Mouse (Mus musculus): ENCODE measurements around the gene Arap1. TPM values are rescaled to one million over a fixed set of nuclear protein-coding genes. Genes with fewer than 3 reads are reported as not detected.
A peak's percentile ranks its signal among the peaks of the same experiment; 100 is the strongest.

Arap1 gene
- total RNA-seq, 2 experiments from 2014 or later = 16.1 to 17.8 TPM

DNA sequence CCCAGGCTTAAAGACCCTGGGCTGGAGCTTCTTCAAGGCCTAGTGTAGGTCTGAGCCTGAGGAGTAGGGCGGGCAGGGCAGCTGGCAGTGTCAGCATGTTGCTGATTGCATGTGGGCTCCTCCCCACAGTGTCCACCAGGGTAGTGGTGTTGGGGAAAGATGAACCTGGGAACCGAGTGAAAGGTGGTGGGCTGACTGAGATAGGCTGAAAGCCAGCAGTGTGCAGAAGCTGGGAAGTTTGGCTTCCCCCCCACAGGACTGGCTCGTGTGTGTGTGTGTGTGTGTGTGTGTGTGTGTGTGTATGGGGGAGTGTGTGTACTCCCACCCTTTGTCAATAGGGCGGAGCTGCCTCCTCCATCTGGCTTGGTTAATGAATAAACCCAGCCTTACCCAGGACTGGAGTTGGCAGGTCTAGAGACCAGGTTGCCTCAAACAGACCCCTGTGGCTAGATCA is 24.7 kb upstream of the Arap1 start:
- intact Hi-C loops (cut with DNase I) = loop anchor here (5.0 kb wide), 1 partner anchor 44 kb away; no protein-coding TSS in a partner anchor
- no peak for DNase-seq (ENCODE audit: extremely low spot score in 1 of 2, low spot score in 2 of 2)

DNA sequence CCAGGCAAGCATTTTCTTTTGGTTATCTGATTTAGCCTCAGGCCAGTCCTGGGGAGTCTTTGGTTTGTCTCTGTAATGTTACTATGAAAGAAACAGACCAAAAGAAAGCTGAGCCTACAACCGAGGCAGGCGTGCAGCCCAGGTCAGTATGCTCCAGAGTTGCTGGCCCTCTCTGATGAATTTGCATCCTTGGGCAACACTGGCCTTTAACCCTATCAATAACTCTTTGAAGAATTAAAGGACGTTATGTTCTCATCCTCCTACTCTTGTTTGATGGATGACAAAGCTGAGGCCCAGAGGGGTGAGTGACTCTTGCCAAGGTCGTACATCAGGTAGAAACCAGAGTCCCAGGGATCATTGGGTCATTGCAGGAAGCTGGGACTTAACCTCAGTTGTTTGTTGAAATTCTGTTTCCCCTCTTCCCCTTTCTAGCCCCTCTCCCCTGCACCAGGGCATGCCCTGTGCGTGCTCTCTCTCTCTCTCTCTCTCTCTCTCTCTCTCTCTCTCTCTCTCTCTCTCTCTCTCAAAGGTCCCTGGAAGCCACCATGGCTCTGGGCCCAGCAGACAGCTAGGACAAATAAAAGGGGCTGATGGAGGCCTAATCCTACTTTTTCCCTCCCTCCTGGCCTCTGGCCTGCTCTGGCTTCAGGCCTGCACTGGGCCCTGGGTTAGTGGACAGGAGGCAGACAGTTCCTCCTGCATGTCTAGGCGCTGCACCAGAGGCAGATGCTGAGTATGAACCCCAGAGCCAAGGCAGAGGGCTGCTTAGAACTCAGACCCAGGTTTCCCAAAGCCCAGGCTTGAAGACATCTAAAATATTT is 23.5 kb upstream of the Arap1 start:
- intact Hi-C loops (cut with DNase I) = loop anchor here (5.0 kb wide), 1 partner anchor 43 kb away; no protein-coding TSS in a partner anchor
- DNase-seq (ENCODE audit: extremely low spot score in 1 of 2, low spot score in 2 of 2) = no peak

DNA sequence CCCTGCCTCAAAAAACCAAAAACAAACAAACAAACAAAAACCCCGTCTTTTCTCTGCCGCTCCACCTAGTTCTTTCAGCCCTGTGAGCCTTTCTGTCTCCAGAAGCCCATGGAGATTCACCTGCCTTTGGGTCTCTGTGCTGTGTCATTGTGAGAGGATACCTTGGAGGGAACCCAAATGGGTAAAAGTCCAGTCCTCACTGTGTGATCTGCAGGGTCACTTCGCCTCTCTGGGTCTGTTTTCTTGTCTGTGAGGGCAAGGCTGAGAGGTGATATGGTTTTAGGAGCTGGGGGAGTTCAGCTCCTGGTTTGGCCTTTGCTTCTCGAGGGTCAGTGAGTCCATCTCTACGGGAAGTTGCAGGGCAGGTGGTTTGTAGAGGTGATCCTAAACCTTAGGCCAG is 21.9 kb upstream of the Arap1 start:
- intact Hi-C loops (cut with DNase I) = no loop called here
- no peak for DNase-seq (ENCODE audit: extremely low spot score in 1 of 2, low spot score in 2 of 2)

DNA sequence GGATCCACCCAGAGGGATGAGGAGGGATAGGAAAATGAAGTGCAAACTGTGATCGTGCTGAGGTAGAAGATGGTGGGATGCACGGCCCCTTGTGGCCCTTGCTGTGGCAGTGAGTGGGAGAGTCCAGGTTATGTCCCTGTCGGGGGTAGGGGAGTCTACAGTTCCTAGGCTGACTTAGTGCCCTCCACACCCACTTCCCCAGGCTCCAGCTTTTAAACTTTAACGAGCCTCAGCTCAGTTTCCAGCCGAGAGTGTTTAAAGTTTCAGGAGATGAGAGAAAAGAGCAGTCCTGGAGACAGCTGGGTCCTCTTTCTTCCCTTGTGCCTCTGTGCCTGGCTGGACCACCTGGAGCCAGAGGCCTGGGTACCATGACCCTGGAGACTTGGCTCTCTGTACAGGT is 20.6 kb upstream of the Arap1 start:
- no peak for DNase-seq (ENCODE audit: extremely low spot score in 1 of 2, low spot score in 2 of 2)

DNA sequence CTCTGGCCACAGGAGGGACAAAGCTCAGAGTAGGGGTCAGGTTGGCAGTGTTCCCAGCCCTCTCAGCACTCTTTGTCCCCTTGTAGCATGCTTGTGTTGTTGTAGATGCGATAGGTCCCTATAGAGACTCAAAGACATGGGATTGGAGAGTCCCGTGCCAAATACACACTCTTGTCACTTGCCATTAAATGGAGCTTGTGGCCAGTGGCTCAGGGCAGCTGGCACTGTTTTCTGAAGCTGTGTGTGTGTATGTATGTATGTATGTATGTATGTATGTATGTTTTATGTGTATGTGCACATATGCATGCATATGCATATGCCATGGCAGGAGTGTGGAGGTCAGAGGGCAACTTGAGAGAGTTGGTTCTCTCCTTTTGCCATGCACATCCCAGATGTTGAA is 20.1 kb upstream of the Arap1 start:
- intact Hi-C loops (cut with DNase I) = no loop called here

More for the DNA sequence above, 20.6 kb upstream of the Arap1 start:
- intact Hi-C loops (cut with DNase I) = no loop called here

GRCm38 (mm10) chr7:101328621-101329158 is 19.2 kb upstream of the Arap1 start:
- peak; percentile 38 to 47 for DNase-seq (ENCODE audit: extremely low spot score in 1 of 2, low spot score in 2 of 2)
- intact Hi-C loops (cut with DNase I) = no loop called here

More for the DNA sequence above, 20.1 kb upstream of the Arap1 start:
- DNase-seq (ENCODE audit: extremely low spot score in 1 of 2, low spot score in 2 of 2) = no peak

DNA sequence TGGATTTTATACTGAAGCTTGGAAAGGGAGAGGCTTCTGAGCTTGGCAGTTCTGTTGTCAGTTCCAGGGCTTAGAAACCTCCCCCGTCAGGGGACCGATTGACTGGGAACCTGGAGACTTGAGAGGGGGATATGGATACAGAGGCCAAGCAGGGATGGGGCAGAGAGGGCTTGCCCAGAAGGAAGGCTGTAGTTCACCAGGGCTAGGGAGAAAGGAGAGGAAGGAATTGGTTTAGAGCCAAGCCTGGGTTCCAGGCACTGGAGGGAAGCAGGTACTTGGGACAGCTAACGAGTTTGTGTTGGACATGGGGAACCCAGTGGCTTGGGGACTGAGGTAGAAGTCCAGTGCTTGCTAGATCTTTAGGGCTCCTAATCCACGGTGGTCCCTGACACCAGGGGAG is 18.3 kb upstream of the Arap1 start:
- DNase-seq (ENCODE audit: extremely low spot score in 1 of 2, low spot score in 2 of 2) = no peak
- intact Hi-C loops (cut with DNase I) = no loop called here

DNA sequence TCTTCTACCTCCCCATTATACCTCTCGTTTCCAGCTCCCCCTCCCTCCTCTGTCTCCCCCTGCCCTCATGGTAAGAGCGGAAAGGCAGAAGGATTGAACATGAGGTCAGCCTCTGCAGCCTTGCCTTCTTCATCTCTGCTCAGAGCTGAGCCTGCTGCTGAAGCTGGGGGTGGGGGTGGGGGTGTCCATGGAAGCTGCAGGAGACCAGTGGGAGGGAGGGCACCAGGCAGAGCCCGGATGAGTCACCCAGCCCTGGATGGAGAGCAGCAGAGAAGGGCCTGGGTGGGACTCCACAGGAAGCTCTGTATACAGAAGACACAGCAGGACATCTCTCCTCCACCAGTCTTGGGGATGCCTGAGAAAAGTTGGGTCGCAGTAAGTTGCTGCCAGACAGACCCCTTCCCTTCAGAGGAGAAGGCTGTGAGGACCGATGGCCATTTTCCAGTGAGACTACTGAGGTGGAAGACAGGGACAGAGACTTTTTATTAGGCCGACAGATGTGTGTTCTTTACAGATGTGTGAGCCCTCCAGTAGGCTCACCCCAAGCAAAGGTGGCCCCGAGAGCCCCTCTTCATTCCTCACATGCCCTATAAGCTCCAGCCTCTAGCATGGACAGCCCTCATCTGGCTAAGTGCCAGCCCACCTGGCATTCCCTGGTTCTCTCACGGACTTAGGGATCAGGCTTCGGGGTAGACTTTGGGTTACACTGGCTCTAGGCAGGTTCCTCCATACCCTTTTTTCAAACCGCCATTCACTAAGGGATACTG is 17.6 kb upstream of the Arap1 start:
- DNase-seq (ENCODE audit: extremely low spot score in 1 of 2, low spot score in 2 of 2) = peak in 1 of 2 experiments; percentile 47
- intact Hi-C loops (cut with DNase I) = no loop called here

GRCm38 (mm10) chr7:101330841-101331173 is 17.1 kb upstream of the Arap1 start:
- intact Hi-C loops (cut with DNase I) = no loop called here
- DNase-seq (ENCODE audit: extremely low spot score in 1 of 2, low spot score in 2 of 2) = no peak

GRCm38 (mm10) chr7:101332045-101332831 is 15.6 kb upstream of the Arap1 start:
- no peak for DNase-seq (ENCODE audit: extremely low spot score in 1 of 2, low spot score in 2 of 2)
- intact Hi-C loops (cut with DNase I) = no loop called here

DNA sequence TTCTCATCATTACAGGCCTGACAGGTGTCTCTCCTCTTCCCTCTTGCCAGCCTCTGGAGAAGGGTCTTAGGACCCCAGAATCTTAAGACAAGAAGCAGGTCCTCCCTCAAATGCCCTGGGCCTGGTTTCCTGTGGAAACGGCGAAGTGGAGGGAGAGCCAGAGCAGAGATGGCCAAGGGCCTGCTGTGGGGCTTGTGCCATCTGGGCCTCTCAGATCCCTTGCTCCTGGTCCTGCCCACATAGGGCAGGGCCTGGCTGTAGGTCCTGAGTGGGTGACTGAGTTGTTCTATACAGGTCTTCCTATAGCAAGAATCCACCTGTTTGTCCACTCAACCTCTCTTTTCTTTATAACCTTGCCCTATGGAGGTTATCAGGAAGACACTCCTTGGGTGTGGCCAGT is 12.6 kb upstream of the Arap1 start:
- intact Hi-C loops (cut with DNase I) = no loop called here
- DNase-seq (ENCODE audit: extremely low spot score in 1 of 2, low spot score in 2 of 2) = no peak

- no peak for DNase-seq (ENCODE audit: extremely low spot score in 1 of 2, low spot score in 2 of 2)
- intact Hi-C loops (cut with DNase I) = no loop called here
These were observed 11.2 kb upstream of the Arap1 start for GRCm38 (mm10) chr7:101336686-101337085.

- no peak for DNase-seq (ENCODE audit: extremely low spot score in 1 of 2, low spot score in 2 of 2)
- intact Hi-C loops (cut with DNase I) = no loop called here
These were observed 10.5 kb upstream of the Arap1 start for GRCm38 (mm10) chr7:101337401-101337800.

GRCm38 (mm10) chr7:101341405-101341804 is 6.5 kb upstream of the Arap1 start:
- intact Hi-C loops (cut with DNase I) = no loop called here
- peak in 1 of 2 experiments; percentile 17 for DNase-seq (ENCODE audit: extremely low spot score in 1 of 2, low spot score in 2 of 2)

GRCm38 (mm10) chr7:101343135-101343534 is 4.7 kb upstream of the Arap1 start:
- no peak for DNase-seq (ENCODE audit: extremely low spot score in 1 of 2, low spot score in 2 of 2)
- intact Hi-C loops (cut with DNase I) = no loop called here

DNA sequence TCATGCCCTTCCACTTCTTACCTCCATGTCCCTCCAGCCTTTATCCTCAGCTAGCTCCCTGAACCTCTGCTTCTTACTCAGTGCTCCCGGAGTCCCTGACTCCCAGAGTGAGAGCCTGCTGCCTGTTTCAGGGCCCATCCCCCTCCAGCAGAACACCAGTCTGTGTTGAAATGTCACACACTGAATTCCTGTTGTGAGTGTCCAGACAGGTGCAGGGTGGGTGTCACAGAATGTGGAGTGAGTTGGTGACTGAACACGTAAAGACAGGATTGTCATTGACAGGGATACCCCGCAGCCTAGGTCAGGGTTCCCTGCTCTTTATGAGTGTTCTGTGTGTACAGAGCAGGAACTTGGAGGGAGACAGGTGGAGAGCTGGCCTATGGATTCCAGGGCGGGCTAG is 3.0 kb upstream of the Arap1 start:
- DNase-seq (ENCODE audit: extremely low spot score in 1 of 2, low spot score in 2 of 2) = no peak
- intact Hi-C loops (cut with DNase I) = no loop called here

- DNase-seq (ENCODE audit: extremely low spot score in 1 of 2, low spot score in 2 of 2) = no peak
- intact Hi-C loops (cut with DNase I) = no loop called here
These were observed 876 bp upstream of the Arap1 start for GRCm38 (mm10) chr7:101346991-101347390.

- no peak for DNase-seq (ENCODE audit: extremely low spot score in 1 of 2, low spot score in 2 of 2)
- intact Hi-C loops (cut with DNase I) = no loop called here
These were observed 445 bp downstream of the Arap1 start for GRCm38 (mm10) chr7:101348312-101348711.

- intact Hi-C loops (cut with DNase I) = no loop called here
- peak; percentile 52 to 76 for DNase-seq (ENCODE audit: extremely low spot score in 1 of 2, low spot score in 2 of 2)
These were observed 2.0 kb downstream of the Arap1 start for GRCm38 (mm10) chr7:101349861-101350260.

All from left cerebral cortex, postnatal 10 days (tissue).